Comparison of ENCODE assay signal across 11 mouse cellular contexts in the genomic region with DNA sequence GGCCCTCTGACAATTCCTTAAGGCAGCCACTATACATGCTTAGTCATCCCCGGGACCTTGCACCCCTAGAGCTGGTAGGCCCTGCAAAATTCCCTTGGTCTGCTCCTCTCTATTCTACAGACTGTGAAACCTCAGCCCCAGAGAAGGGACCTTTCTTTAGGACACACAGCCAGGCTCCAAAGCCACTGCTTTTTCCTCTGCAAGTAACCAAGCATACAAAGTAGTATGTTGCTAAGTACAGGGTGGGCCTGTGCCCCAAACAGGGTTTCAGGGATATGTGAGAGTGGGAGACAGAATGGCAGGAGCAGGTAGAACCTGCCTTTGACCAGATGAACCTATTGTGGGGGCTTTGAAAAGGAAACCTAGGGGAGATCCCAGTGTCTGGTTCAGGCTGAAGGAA. TPM values are rescaled to one million over a fixed set of nuclear protein-coding genes. Genes with fewer than 3 reads are reported as not detected.
DNase-seq lines count a peak whose midpoint lies in the region; ATAC-seq and TF ChIP-seq lines count a peak whose summit lies in the region.
"Had no signal": no experiment of that assay in that cellular context is flagged by ENCODE, and none has a peak within 500 bp of the region (broad histone marks: within the 10 kb centered on the region; RNA-seq: fewer than 3 reads in every experiment).

No protein-coding gene starts in this region.

- ATAC-seq in heart, embryonic 12.5 days (ENCODE audit: insufficient number of reproducible peaks, low FRiP score) = no peak
- no peak for ATAC-seq in neural tube, embryonic 11.5 days (ENCODE audit: insufficient read depth, low FRiP score, low TSS enrichment)
- no peak for ATAC-seq in limb, embryonic 14.5 days (ENCODE audit: low FRiP score, low read depth)
- no peak for ATAC-seq in erythroblast, adult 5-6 weeks (replicated peaks; ENCODE audit: low FRiP score, poor library complexity, severe bottlenecking)

- H3K4me2 ChIP-seq in heart, embryonic 12.5 days = peak overlapping the region; percentile 82
- peak overlapping the region; percentile 84 for H3K4me2 ChIP-seq in neural tube, embryonic 11.5 days (ENCODE audit: low read depth)
- H3K4me2 ChIP-seq in limb, embryonic 14.5 days (replicated peaks; ENCODE audit: low read depth, low read length, severe bottlenecking) = peak overlapping the region; percentile 88; the same call in 1 of the 2 replicates

- peak overlapping the region; percentile 74 for H3K4me3 ChIP-seq in heart, embryonic 12.5 days
- peak overlapping the region; percentile 80 for H3K4me3 ChIP-seq in neural tube, embryonic 11.5 days (ENCODE audit: low read depth, low read length)
- peak overlapping the region; percentile 88 for H3K4me3 ChIP-seq in limb, embryonic 14.5 days (replicated peaks; ENCODE audit: low read length)

- intact Hi-C loops in heart, postnatal 10 days (cut with DNase I) = loop anchor here (5.0 kb wide), 1 partner anchor 50 kb away; a partner anchor contains a TSS

- 80% methylated on average over 1 of the region's 1 CpGs for WGBS in heart, embryonic 12.5 days
- WGBS in neural tube, embryonic 11.5 days = 81% methylated on average over 1 of the region's 1 CpGs
- WGBS in limb, embryonic 14.5 days = 78% methylated on average over 1 of the region's 1 CpGs

- H3K27me3 ChIP-seq in heart, embryonic 12.5 days (replicated peaks) = no peaks in the 10 kb centered on the region
- H3K27me3 ChIP-seq in neural tube, embryonic 11.5 days (ENCODE audit: control insufficient read depth, insufficient read depth, low read length) = no peaks in the 10 kb centered on the region
- no peaks in the 10 kb centered on the region for H3K27me3 ChIP-seq in limb, embryonic 14.5 days (ENCODE audit: control insufficient read depth, insufficient read depth, low read length)

- DNase-seq in heart, postnatal 10 days = no peak
- no peak for DNase-seq in neural tube, embryonic 11.5 days (ENCODE audit: low spot score)
- DNase-seq in neural tube, embryonic 10.5 days (ENCODE audit: extremely low spot score, low spot score) = no peak
- no peak for DNase-seq in limb, embryonic 14.5 days (ENCODE audit: low spot score)
- no peak for DNase-seq in layer of hippocampus, postnatal 14 days (ENCODE audit: low spot score in 2 of 2)
- DNase-seq in embryo, embryonic 11 days = no peak
- DNase-seq: kidney, adult 18-20 months; lung, adult 18-20 months; right cerebral cortex, postnatal 4 days had no signal

- H3K36me3 ChIP-seq in heart, embryonic 12.5 days = peaks cover 32% of the 10 kb centered on the region
- no peaks in the 10 kb centered on the region for H3K36me3 ChIP-seq in neural tube, embryonic 11.5 days (ENCODE audit: control insufficient read depth, insufficient read depth, low read length)
- H3K36me3 ChIP-seq in limb, embryonic 14.5 days (ENCODE audit: control insufficient read depth, insufficient read depth, low read length) = peaks cover 14% of the 10 kb centered on the region; the same call in 1 of the 2 replicates

- no peak overlapping the region for H3K27ac ChIP-seq in heart, embryonic 12.5 days (ENCODE audit: poor library complexity, severe bottlenecking)
- no peak overlapping the region for H3K27ac ChIP-seq in neural tube, embryonic 11.5 days (ENCODE audit: low read depth, low read length)
- no peak overlapping the region for H3K27ac ChIP-seq in limb, embryonic 14.5 days (replicated peaks; ENCODE audit: low read depth, low read length)

- peaks cover 13% of the 10 kb centered on the region for H3K4me1 ChIP-seq in heart, embryonic 12.5 days (replicated peaks)
- 0 out of 2 replicates have a peak, but pooled peaks cover 7% of the 10 kb centered on the region for H3K4me1 ChIP-seq in neural tube, embryonic 11.5 days (ENCODE audit: control insufficient read depth, insufficient read depth, low read length)
- peaks cover 6% of the 10 kb centered on the region; the same call in 1 of the 2 replicates for H3K4me1 ChIP-seq in limb, embryonic 14.5 days (ENCODE audit: control insufficient read depth, insufficient read depth, low read length)

- no peaks in the 10 kb centered on the region for H3K9me3 ChIP-seq in heart, embryonic 12.5 days (replicated peaks)
- no peaks in the 10 kb centered on the region for H3K9me3 ChIP-seq in neural tube, embryonic 11.5 days (ENCODE audit: control insufficient read depth, low read length)
- no peaks in the 10 kb centered on the region for H3K9me3 ChIP-seq in limb, embryonic 14.5 days (ENCODE audit: control insufficient read depth, low read length)

- H3K9ac ChIP-seq in heart, embryonic 12.5 days = 0 out of 2 replicates have a peak overlapping the region, but pooled peaks have one; percentile 84
- peak overlapping the region; percentile 80 for H3K9ac ChIP-seq in neural tube, embryonic 11.5 days (ENCODE audit: low read length)
- 0 out of 2 replicates have a peak overlapping the region, but pooled peaks have one; percentile 74 for H3K9ac ChIP-seq in limb, embryonic 14.5 days (ENCODE audit: low read depth, low read length, severe bottlenecking)

- no peak for TF ChIP-seq POLR2A in limb, embryonic 14.5 days (IDR thresholded peaks at IDR 0.05; ENCODE audit: borderline replicate concordance, extremely low read depth, insufficient read depth, insufficient read length)

RNA-seq across cellular contexts. Expression of a gene that starts 1.2 kb away (rescaled TPM):
- polyA plus RNA-seq in heart, embryonic 12.5 days (2016; fragmentation: Nextera tagmentation; extraction: Ambion mirVana) = 3.4 and 4.4 TPM in 2 replicates
- total RNA-seq in heart, postnatal 10 days (2021) = 10 to 100 TPM; 10.0 to 11.4 TPM
- polyA plus RNA-seq in neural tube, embryonic 11.5 days (2014; fragmentation: Nextera tagmentation; extraction: Ambion mirVana) = 10.3 and 11.4 TPM in 2 replicates
- polyA plus RNA-seq in limb, embryonic 14.5 days (2012; rRNA removed) = 31.9 and 40.2 TPM in 2 replicates
- 8.6 and 9.3 TPM in 2 replicates for polyA plus RNA-seq in limb, embryonic 14.5 days (2014; fragmentation: Nextera tagmentation; extraction: Ambion mirVana)
- total RNA-seq in erythroblast, adult 5-6 weeks (2015; ENCODE audit: low replicate concordance) = 0.19 and 2.1 TPM in 2 replicates
- 2.1 and 3.6 TPM in 2 replicates for total RNA-seq in erythroblast, adult 5-6 weeks (2017; ENCODE audit: low replicate concordance)
- 10 to 100 TPM; 50.9 to 54.6 TPM for total RNA-seq in layer of hippocampus, postnatal 14 days (2021)

RNA-seq across cellular contexts. Expression of a gene that starts 47.9 kb away (rescaled TPM):
- 341 and 342 TPM in 2 replicates for polyA plus RNA-seq in heart, embryonic 12.5 days (2016; fragmentation: Nextera tagmentation; extraction: Ambion mirVana)
- 100 to 1,000 TPM; 213 to 216 TPM for total RNA-seq in heart, postnatal 10 days (2021)
- 457 and 469 TPM in 2 replicates for polyA plus RNA-seq in neural tube, embryonic 11.5 days (2014; fragmentation: Nextera tagmentation; extraction: Ambion mirVana)
- polyA plus RNA-seq in limb, embryonic 14.5 days (2012; rRNA removed) = 342 and 403 TPM in 2 replicates
- polyA plus RNA-seq in limb, embryonic 14.5 days (2014; fragmentation: Nextera tagmentation; extraction: Ambion mirVana) = 424 and 440 TPM in 2 replicates
- 63.7 and 79.4 TPM in 2 replicates for total RNA-seq in erythroblast, adult 5-6 weeks (2015; ENCODE audit: low replicate concordance)
- 93.5 and 98.1 TPM in 2 replicates for total RNA-seq in erythroblast, adult 5-6 weeks (2017; ENCODE audit: low replicate concordance)
- total RNA-seq in layer of hippocampus, postnatal 14 days (2021) = 100 to 1,000 TPM; 286 to 291 TPM

RNA-seq across cellular contexts. Expression of a gene that starts 59.9 kb away (rescaled TPM):
- 147 and 150 TPM in 2 replicates for polyA plus RNA-seq in heart, embryonic 12.5 days (2016; fragmentation: Nextera tagmentation; extraction: Ambion mirVana)
- 100 to 1,000 TPM; 610 to 981 TPM for total RNA-seq in heart, postnatal 10 days (2021)
- polyA plus RNA-seq in neural tube, embryonic 11.5 days (2014; fragmentation: Nextera tagmentation; extraction: Ambion mirVana) = 2.6 and 3.1 TPM in 2 replicates
- 249 and 296 TPM in 2 replicates for polyA plus RNA-seq in limb, embryonic 14.5 days (2012; rRNA removed)
- polyA plus RNA-seq in limb, embryonic 14.5 days (2014; fragmentation: Nextera tagmentation; extraction: Ambion mirVana) = 115 and 121 TPM in 2 replicates
- total RNA-seq in erythroblast, adult 5-6 weeks (2015; ENCODE audit: low replicate concordance) = not detected in 2 replicates
- total RNA-seq in erythroblast, adult 5-6 weeks (2017; ENCODE audit: low replicate concordance) = not detected in 2 replicates
- total RNA-seq in layer of hippocampus, postnatal 14 days (2021) = 100 to 1,000 TPM in 1 of 2 experiments, 10 to 100 TPM in 1; 49.4 to 112 TPM

Comparison
In these comparisons a context has a peak if more than half of its experiments do, and no peak if none do; other contexts are left out.
1. RNA of a gene that starts 1.2 kb away (total RNA-seq): 50.9 to 54.6 TPM in layer of hippocampus, postnatal 14 days; 10.0 to 11.4 TPM in heart, postnatal 10 days and 0.19 to 3.6 TPM in erythroblast, adult 5-6 weeks; every median in the first group is over 4 times any median in the second.
2. RNA of a gene that starts 59.9 kb away (total RNA-seq): 610 to 981 TPM in heart, postnatal 10 days and 49.4 to 112 TPM in layer of hippocampus, postnatal 14 days; not detected in erythroblast, adult 5-6 weeks; every median in the first group is over 10 times any median in the second.
3. Peak in every context shown above with its lines, with median percentiles within 50 percentile points of each other: H3K4me2 ChIP-seq, H3K4me3 ChIP-seq and H3K9ac ChIP-seq.